Mouse (Mus musculus): ENCODE measurements at regions not wholly inside any gene's neighbourhood (a gene's known extent, or its start where the extent isn't known, plus 50 kb on each side); places are given as distances from the start of the nearest gene placed in this dataset.

DNA sequence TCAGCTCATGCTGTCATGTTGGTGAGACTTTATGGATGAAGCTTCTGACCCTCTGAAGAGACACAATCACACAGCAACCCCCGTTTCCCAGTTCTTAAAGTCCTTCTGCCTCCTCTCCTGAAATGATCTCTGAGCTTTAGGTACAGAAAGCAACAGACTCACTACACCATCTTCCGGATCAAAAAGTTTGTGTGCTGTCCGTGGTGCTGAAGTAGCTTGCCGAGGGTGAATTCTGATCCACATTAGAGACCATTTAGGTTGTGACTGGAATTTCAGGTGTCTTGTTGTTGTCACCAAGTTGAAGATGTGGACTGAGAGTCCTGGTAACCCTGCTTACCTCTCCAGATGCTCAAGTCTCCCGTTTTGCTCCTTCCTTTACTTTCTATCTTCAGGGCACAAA lies 375.2 kb downstream of the Shisa9 start:
- Histone ChIP-seq H3K4me3 (ENCODE audit: low read depth, low read length) (no peak overlapping the region), H3K36me3 (replicated peaks) (no peaks in the 10 kb centered on the region), H3K9me3 (replicated peaks) (no peaks in the 10 kb centered on the region), H3K27me3 (ENCODE audit: insufficient read depth, low read length) (no peaks in the 10 kb centered on the region), H3K4me1 (ENCODE audit: insufficient read depth, low read depth, low read length) (no peaks in the 10 kb centered on the region)
- ATAC-seq (ENCODE audit: extremely low read depth, insufficient number of reproducible peaks, low FRiP score, poor library complexity, severe bottlenecking) (no peak), DNase-seq (ENCODE audit: low spot score) (peak; percentile 3)
- TF ChIP-seq POLR2AphosphoS5 (IDR thresholded peaks at IDR 0.05; ENCODE audit: insufficient replicate concordance, low read depth, low read length), result no peak
- no peak for TF ChIP-seq CTCF (IDR thresholded peaks at IDR 0.05; ENCODE audit: low read depth, low read length)
- no peak for TF ChIP-seq GATA2 (IDR thresholded peaks at IDR 0.05; ENCODE audit: borderline replicate concordance, low read depth, low read length)
- TF ChIP-seq GATA1 (IDR thresholded peaks at IDR 0.05; ENCODE audit: borderline replicate concordance, low read length), result no peak
- no peak for TF ChIP-seq TAL1 (conservative IDR thresholded peaks at IDR 0.05; ENCODE audit: low read depth, low read length)

GRCm38 (mm10) chr16:12389545-12389944 lies 405.6 kb downstream of the Shisa9 start:
- TF ChIP-seq TAL1 (conservative IDR thresholded peaks at IDR 0.05; ENCODE audit: low read depth, low read length) (no peak), POLR2AphosphoS5 (IDR thresholded peaks at IDR 0.05; ENCODE audit: insufficient replicate concordance, low read depth, low read length) (no peak), CTCF (IDR thresholded peaks at IDR 0.05; ENCODE audit: low read depth, low read length) (no peak)
- H3K4me1 ChIP-seq (ENCODE audit: insufficient read depth, low read depth, low read length), result no peaks in the 10 kb centered on the region
- no peaks in the 10 kb centered on the region for H3K9me3 ChIP-seq (replicated peaks)
- H3K27me3 ChIP-seq (ENCODE audit: insufficient read depth, low read length), result 0 out of 2 replicates have a peak, but pooled peaks cover 2% of the 10 kb centered on the region
- no peaks in the 10 kb centered on the region for H3K36me3 ChIP-seq (replicated peaks)
- no peak for DNase-seq (ENCODE audit: low spot score)
- ATAC-seq (ENCODE audit: extremely low read depth, insufficient number of reproducible peaks, low FRiP score, poor library complexity, severe bottlenecking), result no peak
- H3K4me3 ChIP-seq (ENCODE audit: low read depth, low read length), result no peak overlapping the region

DNA sequence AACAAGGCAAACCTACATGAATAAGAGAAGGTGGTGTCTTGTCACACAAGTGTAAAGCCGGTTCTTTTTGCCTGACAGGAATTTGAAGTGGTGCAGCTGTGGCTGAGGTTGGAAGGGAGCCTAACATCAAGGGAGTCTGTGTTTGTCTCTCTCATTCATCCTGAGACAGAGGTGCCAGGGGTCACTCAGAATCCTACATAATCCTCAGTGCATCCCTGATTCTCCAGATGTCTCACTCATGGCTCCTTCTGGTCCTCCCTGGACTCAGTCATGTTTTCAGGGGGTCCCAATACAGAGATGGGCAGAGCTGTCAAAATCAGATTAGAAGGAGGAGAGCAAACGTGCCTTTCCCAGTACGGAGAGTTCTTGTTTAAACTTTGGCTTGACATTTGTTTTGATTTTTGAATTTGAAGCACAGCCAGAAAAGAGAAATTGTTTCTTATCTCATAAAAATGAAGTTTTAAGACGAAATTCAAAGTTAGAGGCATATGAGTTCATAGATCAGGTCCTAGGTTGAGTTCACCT lies 451.8 kb downstream of the Shisa9 start:
- H3K36me3 ChIP-seq (replicated peaks), result no peaks in the 10 kb centered on the region
- DNase-seq (ENCODE audit: low spot score) (no peak), ATAC-seq (ENCODE audit: extremely low read depth, insufficient number of reproducible peaks, low FRiP score, poor library complexity, severe bottlenecking) (no peak)
- no peak for TF ChIP-seq CTCF (IDR thresholded peaks at IDR 0.05; ENCODE audit: low read depth, low read length)
- no peak for TF ChIP-seq GATA2 (IDR thresholded peaks at IDR 0.05; ENCODE audit: borderline replicate concordance, low read depth, low read length)
- H3K4me3 ChIP-seq (ENCODE audit: low read depth, low read length), result no peak overlapping the region
- no peaks in the 10 kb centered on the region for H3K27me3 ChIP-seq (ENCODE audit: insufficient read depth, low read length)
- H3K9me3 ChIP-seq (replicated peaks), result no peaks in the 10 kb centered on the region
- no peaks in the 10 kb centered on the region for H3K4me1 ChIP-seq (ENCODE audit: insufficient read depth, low read depth, low read length)

DNA sequence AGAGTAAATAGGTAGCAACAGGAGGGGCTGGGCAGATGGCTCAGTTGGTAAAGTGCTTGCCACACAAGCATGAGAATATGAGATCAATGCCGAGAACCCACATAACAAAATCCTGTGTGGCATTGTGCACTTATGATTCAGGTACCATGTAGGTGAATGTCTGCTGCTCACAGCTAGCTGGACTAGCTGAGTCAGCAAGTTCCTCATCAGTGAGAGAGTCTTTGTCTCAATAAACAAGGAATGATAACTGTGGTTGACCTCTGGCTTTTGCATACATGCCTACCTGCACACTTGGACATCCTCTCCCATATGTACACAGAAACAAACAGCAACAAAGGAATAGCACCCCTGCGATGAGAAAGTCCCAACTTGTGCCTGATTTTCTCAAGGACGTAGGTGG lies 454.7 kb downstream of the Shisa9 start:
- no peaks in the 10 kb centered on the region for H3K4me1 ChIP-seq (ENCODE audit: insufficient read depth, low read depth, low read length)
- no peaks in the 10 kb centered on the region for H3K27me3 ChIP-seq (ENCODE audit: insufficient read depth, low read length)
- DNase-seq (ENCODE audit: low spot score), result no peak
- no peaks in the 10 kb centered on the region for H3K9me3 ChIP-seq (replicated peaks)
- H3K4me3 ChIP-seq (ENCODE audit: low read depth, low read length), result no peak overlapping the region
- no peak for ATAC-seq (ENCODE audit: extremely low read depth, insufficient number of reproducible peaks, low FRiP score, poor library complexity, severe bottlenecking)
- no peaks in the 10 kb centered on the region for H3K36me3 ChIP-seq (replicated peaks)
- TF ChIP-seq POLR2AphosphoS5 (IDR thresholded peaks at IDR 0.05; ENCODE audit: insufficient replicate concordance, low read depth, low read length) (no peak), GATA1 (IDR thresholded peaks at IDR 0.05; ENCODE audit: borderline replicate concordance, low read length) (no peak), TAL1 (conservative IDR thresholded peaks at IDR 0.05; ENCODE audit: low read depth, low read length) (no peak), GATA2 (IDR thresholded peaks at IDR 0.05; ENCODE audit: borderline replicate concordance, low read depth, low read length) (no peak), CTCF (IDR thresholded peaks at IDR 0.05; ENCODE audit: low read depth, low read length) (no peak)

GRCm38 (mm10) chr16:12454791-12455190 lies 470.9 kb downstream of the Shisa9 start:
- ATAC-seq (ENCODE audit: extremely low read depth, insufficient number of reproducible peaks, low FRiP score, poor library complexity, severe bottlenecking), result no peak
- no peaks in the 10 kb centered on the region for H3K36me3 ChIP-seq (replicated peaks)
- no peaks in the 10 kb centered on the region for H3K4me1 ChIP-seq (ENCODE audit: insufficient read depth, low read depth, low read length)
- TF ChIP-seq POLR2AphosphoS5 (IDR thresholded peaks at IDR 0.05; ENCODE audit: insufficient replicate concordance, low read depth, low read length) (no peak), GATA1 (IDR thresholded peaks at IDR 0.05; ENCODE audit: borderline replicate concordance, low read length) (no peak), GATA2 (IDR thresholded peaks at IDR 0.05; ENCODE audit: borderline replicate concordance, low read depth, low read length) (no peak), CTCF (IDR thresholded peaks at IDR 0.05; ENCODE audit: low read depth, low read length) (no peak), TAL1 (conservative IDR thresholded peaks at IDR 0.05; ENCODE audit: low read depth, low read length) (no peak)
- no peak overlapping the region for H3K4me3 ChIP-seq (ENCODE audit: low read depth, low read length)
- DNase-seq (ENCODE audit: low spot score), result no peak
- no peaks in the 10 kb centered on the region for H3K9me3 ChIP-seq (replicated peaks)
- H3K27me3 ChIP-seq (ENCODE audit: insufficient read depth, low read length), result peaks cover 2% of the 10 kb centered on the region; the same call in 1 of the 2 replicates
